Mouse (Mus musculus) hindbrain, embryonic 14.5 days (tissue): Measurements from ENCODE around the gene Npw. TPM values are rescaled to one million over a fixed set of nuclear protein-coding genes. Genes with fewer than 3 reads are reported as not detected.
A peak's percentile ranks its signal among the peaks of the same experiment; 100 is the strongest.

Source experiments
- ATAC-seq: fragments of 200-750 bp; cut with Nextera tagmentation; 2 replicates; pipeline ENCODE4 v1.8.0; 2017; ENCODE audit warnings: moderate number of reproducible peaks, mild to moderate bottlenecking, moderate TSS enrichment, moderate library complexity; ENCODE audit not compliant: low FRiP score
- DNase-seq: peaks from one replicate; pipeline ENCODE4 v3.0.0-alpha.2; 2015; ENCODE audit warnings: low spot score
- H3K27ac ChIP-seq: fragments of 300-500 bp; sonication (generic); 2 replicates; pipeline ENCODE4 v1.5.1; 2014; ENCODE audit warnings: mild to moderate bottlenecking, moderate library complexity
- H3K27me3 ChIP-seq: fragments of 300-500 bp; sonication (generic); 2 replicates; pipeline ENCODE4 v1.6.1; 2014; ENCODE audit warnings: mild to moderate bottlenecking, low read length, mixed read lengths; ENCODE audit not compliant: control insufficient read depth, insufficient read depth
- H3K36me3 ChIP-seq: fragments of 300-500 bp; sonication (generic); replicated peaks from 2 replicates; pipeline ENCODE4 v1.6.1; 2014; ENCODE audit not compliant: control insufficient read depth, insufficient read depth
- H3K4me1 ChIP-seq: fragments of 300-500 bp; sonication (generic); replicated peaks from 2 replicates; pipeline ENCODE4 v1.6.1; 2014; ENCODE audit warnings: antibody characterized with exemption, low read length, mixed read lengths; ENCODE audit not compliant: control insufficient read depth, insufficient read depth
- H3K4me2 ChIP-seq: fragments of 300-500 bp; sonication (generic); replicated peaks from 2 replicates; pipeline ENCODE4 v1.6.1; 2014; ENCODE audit warnings: mild to moderate bottlenecking, moderate library complexity
- H3K4me3 ChIP-seq: fragments of 300-500 bp; sonication (generic); replicated peaks from 2 replicates; pipeline ENCODE4 v1.5.1; 2014; ENCODE audit warnings: mild to moderate bottlenecking, low read length
- H3K9ac ChIP-seq: fragments of 300-500 bp; sonication (generic); 2 replicates; pipeline ENCODE4 v1.6.1; 2014
- H3K9me3 ChIP-seq: fragments of 300-500 bp; sonication (generic); 2 replicates; pipeline ENCODE4 v1.6.1; 2016; ENCODE audit warnings: low read length; ENCODE audit not compliant: control insufficient read depth
- WGBS: fragments of 180-500 bp; shearing (Covaris S2); extraction: QIAGEN DNeasy Blood & Tissue Kit; methylation state at CpG from one replicate; pipeline ENCODE4 v1.1.7; 2014; 5-methylcytosine and 5-hydroxymethylcytosine counted together
- polyA plus RNA-seq: library from polyadenylated mRNA; unstranded; fragments of >200 nt; fragmentation: Nextera tagmentation; extraction: Ambion mirVana; gene quantifications from 2 replicates; pipeline ENCODE4 v1.2.1, GENCODE M21; 2014

The Npw gene
- polyA plus RNA-seq, 1 experiment from 2014 or later: 0.83 TPM

DNA sequence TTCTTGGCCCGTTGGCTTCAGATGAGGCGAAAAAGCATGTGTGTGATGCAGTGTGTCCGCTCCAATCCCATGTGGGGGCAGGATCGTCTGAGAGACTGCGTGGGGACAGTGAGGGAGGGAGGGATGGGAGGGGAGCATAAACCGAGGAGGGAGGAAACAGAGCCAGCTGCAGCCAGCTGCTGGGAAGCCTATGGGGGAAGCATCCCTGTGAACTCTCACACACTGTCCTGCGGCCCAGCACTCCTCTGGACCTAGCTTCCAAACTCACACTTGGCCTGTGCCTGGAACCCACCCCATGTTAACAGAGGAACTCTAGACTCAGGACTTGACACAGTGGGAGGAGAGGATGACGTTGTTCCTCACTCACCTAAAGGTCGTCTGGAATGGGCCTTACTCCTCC, 19.4 kb downstream of the Npw start:
- no peaks in the 10 kb centered on the region for H3K9me3 ChIP-seq
- H3K9ac ChIP-seq: no peak overlapping the region
- H3K4me1 ChIP-seq: no peaks in the 10 kb centered on the region
- ATAC-seq (no peak), DNase-seq (no peak)
- no peaks in the 10 kb centered on the region for H3K27me3 ChIP-seq
- WGBS: 67% methylated on average over 9 of the region's 9 CpGs
- H3K4me3 ChIP-seq: no peak overlapping the region
- no peak overlapping the region for H3K4me2 ChIP-seq
- peak overlapping the region; percentile 26; the same call in 1 of the 2 replicates for H3K27ac ChIP-seq
- H3K36me3 ChIP-seq: peaks cover 13% of the 10 kb centered on the region

DNA sequence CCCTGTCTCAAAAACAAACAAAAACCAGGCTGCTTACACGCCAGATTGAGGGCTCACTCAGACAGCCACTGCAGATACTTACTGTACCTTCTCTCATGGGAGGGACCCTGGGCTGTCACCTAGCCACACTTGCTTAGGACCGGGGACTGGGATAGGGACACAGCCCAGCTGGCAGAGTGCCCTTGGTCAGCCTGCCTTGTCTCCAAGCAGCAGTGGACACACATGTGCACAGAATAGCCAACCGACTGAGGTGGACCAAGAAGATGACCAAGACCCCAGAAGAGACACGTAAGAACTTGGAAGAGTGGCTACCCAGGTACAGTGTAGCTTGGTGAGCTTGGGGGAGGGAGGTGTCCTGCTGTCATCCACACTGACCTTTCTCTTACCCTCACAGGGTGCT, 20.0 kb downstream of the Npw start:
- WGBS: 92% methylated on average over 4 of the region's 4 CpGs
- Histone ChIP-seq H3K4me1 (peaks cover 4% of the 10 kb centered on the region; the same call in 1 of the 2 replicates), H3K4me3 (no peak overlapping the region), H3K36me3 (peaks cover 13% of the 10 kb centered on the region), H3K4me2 (no peak overlapping the region), H3K27ac (no peak overlapping the region), H3K9me3 (no peaks in the 10 kb centered on the region), H3K27me3 (no peaks in the 10 kb centered on the region), H3K9ac (no peak overlapping the region)
- DNase-seq (no peak), ATAC-seq (no peak)

DNA sequence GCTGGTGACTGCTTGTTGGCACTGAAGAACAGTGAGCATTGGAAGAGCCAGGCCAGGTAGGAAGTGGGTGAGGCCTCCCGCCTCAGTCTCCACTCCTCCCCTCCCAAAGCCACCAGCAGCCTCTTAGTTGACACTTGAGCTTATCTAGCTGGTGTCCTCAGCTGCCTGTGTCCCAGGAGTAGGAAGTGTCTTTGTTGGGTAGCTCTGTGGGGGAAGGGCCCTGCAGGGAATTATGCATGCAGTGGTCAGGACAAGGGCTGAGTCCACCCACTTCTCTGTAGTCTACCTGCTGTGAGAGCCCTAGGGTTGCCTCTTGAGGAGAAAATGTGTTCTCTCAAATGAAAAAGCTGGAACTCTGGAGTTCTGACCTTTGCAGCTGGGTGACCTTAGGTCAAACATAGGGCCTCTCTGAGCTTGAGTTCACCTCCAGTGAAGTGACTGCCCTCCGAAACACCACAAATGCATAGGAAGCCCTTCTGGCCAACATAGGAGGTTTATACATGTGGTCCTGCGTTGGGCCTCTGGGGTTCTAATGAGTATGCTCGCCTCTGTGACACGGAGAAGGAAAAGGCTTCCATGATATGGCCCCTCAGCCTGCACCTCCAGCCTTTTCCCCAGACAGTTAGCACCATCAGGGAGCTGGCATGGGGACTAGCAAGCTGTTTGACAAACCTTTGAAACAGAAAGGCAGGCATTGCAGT, 21.3 kb downstream of the Npw start:
- Histone ChIP-seq H3K9ac (no peak overlapping the region), H3K9me3 (no peaks in the 10 kb centered on the region), H3K27me3 (no peaks in the 10 kb centered on the region), H3K27ac (no peak overlapping the region), H3K4me2 (no peak overlapping the region), H3K4me3 (no peak overlapping the region), H3K4me1 (peaks cover 11% of the 10 kb centered on the region), H3K36me3 (peaks cover 11% of the 10 kb centered on the region)
- DNase-seq: no peak
- 62% methylated on average over 5 of the region's 5 CpGs for WGBS
- no peak for ATAC-seq

DNA sequence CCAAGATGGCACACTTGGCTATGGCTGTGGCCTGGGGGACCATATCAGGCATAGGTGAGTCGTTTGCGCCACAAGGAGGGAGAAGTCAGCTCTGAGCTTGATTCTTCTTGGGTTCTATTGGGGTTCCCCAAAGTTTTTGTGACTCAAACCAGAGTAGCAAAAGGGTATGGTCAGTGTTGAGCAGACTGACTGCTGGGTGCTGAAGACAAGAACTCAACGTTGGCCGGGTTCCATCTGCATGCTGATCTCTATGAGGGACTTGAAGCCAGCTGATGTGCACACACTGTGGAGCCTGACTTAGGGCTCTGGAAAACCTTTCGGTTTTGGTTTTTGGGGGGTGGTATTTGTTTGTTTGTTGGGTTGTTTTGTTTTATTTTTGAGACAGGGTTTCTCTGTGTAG, 22.6 kb downstream of the Npw start:
- ATAC-seq: no peak
- no peak overlapping the region for H3K4me2 ChIP-seq
- 98% methylated on average over 5 of the region's 5 CpGs for WGBS

DNA sequence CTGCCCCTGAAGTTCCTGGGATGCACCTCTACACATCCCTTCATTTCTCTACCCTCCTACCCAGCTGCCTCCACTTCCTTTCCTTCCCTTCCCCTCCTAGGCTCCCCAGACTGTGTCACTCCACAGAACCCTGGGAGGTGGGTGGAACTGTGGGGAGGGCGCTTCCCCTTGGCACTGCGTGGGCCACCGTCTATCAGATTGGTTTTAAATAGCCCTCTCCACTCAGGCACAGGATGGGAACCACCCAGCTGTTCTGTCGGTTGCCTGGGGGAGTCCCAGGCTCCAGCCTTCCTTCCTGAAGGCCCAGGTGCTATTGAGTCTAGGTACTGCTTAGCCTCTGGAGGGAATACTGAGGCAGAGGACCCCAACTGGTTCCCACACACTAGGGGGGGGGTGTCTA, 23.2 kb downstream of the Npw start:
- 92% methylated on average over 4 of the region's 4 CpGs for WGBS

More for the DNA sequence above, 22.6 kb downstream of the Npw start:
- Histone ChIP-seq H3K9ac (no peak overlapping the region), H3K27me3 (no peaks in the 10 kb centered on the region), H3K4me1 (peaks cover 18% of the 10 kb centered on the region), H3K27ac (no peak overlapping the region), H3K9me3 (no peaks in the 10 kb centered on the region), H3K36me3 (peaks cover 7% of the 10 kb centered on the region), H3K4me3 (no peak overlapping the region)
- no peak for DNase-seq

DNA sequence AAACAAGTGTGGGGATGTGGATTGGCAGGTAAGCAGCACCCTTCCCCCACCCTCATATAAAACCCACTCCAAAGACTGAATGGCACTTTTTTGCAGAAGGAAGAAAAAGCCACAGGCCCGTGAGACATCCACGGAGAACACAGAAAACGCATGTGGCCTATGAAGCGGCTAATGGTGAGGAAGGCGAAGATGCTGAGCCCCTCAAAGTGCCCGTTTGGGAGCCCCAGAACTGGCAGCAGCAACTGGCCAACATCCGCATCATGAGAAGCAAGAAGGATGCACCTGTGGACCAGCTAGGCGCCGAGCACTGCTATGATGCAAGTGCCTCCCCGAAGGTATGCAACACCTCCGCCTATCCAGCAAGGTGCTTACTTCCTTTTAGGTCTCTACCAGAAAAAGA, 24.4 kb downstream of the Npw start:
- no peak overlapping the region for H3K4me3 ChIP-seq
- 96% methylated on average over 11 of the region's 11 CpGs for WGBS
- no peak overlapping the region for H3K27ac ChIP-seq
- H3K27me3 ChIP-seq: no peaks in the 10 kb centered on the region
- H3K9me3 ChIP-seq: no peaks in the 10 kb centered on the region
- H3K4me1 ChIP-seq: peaks cover 18% of the 10 kb centered on the region
- ATAC-seq: no peak
- H3K4me2 ChIP-seq: no peak overlapping the region
- no peak overlapping the region for H3K9ac ChIP-seq
- DNase-seq: no peak
- peaks cover 22% of the 10 kb centered on the region for H3K36me3 ChIP-seq

More for the DNA sequence above, 23.2 kb downstream of the Npw start:
- no peak overlapping the region for H3K4me2 ChIP-seq
- no peak overlapping the region for H3K27ac ChIP-seq
- DNase-seq (no peak), ATAC-seq (no peak)
- H3K36me3 ChIP-seq: peaks cover 10% of the 10 kb centered on the region
- H3K4me1 ChIP-seq: peaks cover 18% of the 10 kb centered on the region
- H3K9me3 ChIP-seq: no peaks in the 10 kb centered on the region
- H3K9ac ChIP-seq: no peak overlapping the region
- no peaks in the 10 kb centered on the region for H3K27me3 ChIP-seq
- H3K4me3 ChIP-seq: no peak overlapping the region

DNA sequence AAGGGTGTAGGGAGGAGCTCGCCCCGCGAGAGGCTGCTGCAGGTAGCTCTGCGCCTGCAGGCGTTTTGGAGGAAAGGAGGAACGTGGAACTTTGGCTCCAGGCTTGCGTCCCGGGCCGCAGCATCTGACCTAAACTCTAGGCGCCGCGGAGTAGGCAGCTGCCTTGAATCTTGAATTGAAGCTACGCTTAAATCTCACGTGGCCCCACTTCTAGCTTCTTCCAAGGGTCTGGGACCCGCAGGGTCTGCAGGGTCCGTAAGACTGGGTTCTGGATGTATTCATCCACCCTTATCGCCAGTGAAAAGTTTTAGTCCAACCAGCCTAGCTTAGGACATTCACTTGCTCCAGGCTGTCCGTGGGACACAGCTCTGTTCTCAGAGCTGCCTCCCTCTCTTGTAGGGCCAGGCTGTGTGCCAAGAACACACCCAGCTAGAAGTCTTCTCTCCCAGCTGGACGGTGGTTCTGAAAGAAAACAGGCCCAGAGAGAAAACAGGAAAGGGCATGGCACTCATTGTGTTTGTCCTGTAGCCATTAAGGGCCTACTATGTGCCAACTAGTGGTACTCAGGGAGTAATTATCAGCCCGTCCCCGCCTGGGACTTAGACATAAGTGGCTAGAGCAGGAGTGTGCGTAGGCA, 25.3 kb downstream of the Npw start:
- no peak for DNase-seq
- 11% methylated on average over 22 of the region's 22 CpGs for WGBS

DNA sequence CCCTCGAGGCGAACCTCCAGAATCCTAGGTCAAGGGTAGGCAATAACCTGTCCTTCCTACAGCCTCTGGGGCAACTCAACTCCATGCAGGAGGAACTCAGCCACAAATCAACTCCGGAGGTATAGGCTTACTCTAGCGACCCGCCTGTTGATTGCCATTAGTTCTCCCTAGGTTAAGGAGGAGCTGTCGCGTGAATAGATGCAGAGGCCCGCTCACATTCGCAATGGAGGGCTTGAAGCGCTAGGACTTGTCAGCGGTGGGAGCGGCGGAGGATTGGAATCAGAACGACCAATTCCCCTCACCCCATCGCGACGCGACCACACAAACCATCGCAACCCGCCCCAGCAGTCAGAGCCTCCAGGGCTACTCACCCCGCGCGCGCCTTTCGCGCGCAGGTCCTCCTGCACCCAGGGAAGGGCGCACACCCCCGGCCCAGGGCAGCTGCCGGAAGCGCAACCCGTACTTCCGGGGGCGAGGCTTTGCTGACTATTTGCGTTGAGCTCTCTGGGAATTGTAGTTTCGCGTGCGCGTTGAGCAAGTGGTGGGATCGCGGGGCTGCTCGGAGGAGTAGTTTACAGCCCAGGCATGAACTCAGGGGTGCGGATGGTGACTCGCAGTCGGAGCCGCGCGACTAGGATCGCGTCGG, 26.0 kb downstream of the Npw start, which contains the start of the genes Tsc2 and Nthl1:
Gene Tsc2 (minus strand): TSS at position 464 of the 646 bp plus-strand sequence.
Gene Nthl1 (plus strand): TSS at position 514 of the 646 bp plus-strand sequence.
- peak within 1 kb of the TSS; percentile 75 for H3K9ac ChIP-seq
- H3K4me3 ChIP-seq: peak within 1 kb of the TSS; percentile 63
- peaks cover 38% of the 10 kb centered on the region for H3K36me3 ChIP-seq
- ATAC-seq: peak; percentile 90
- no peaks in the 10 kb centered on the region for H3K27me3 ChIP-seq
- no peaks in the 10 kb centered on the region for H3K9me3 ChIP-seq
- peak within 1 kb of the TSS; percentile 78 for H3K27ac ChIP-seq
- H3K4me1 ChIP-seq: peaks cover 18% of the 10 kb centered on the region
- 1% methylated on average over 51 of the region's 51 CpGs for WGBS
- peak; percentile 89 for DNase-seq
- peak within 1 kb of the TSS; percentile 91 for H3K4me2 ChIP-seq

More for the DNA sequence above, 25.3 kb downstream of the Npw start:
- H3K9me3 ChIP-seq: no peaks in the 10 kb centered on the region
- H3K27me3 ChIP-seq: no peaks in the 10 kb centered on the region
- H3K27ac ChIP-seq: peak overlapping the region; percentile 78
- peaks cover 18% of the 10 kb centered on the region for H3K4me1 ChIP-seq
- peak overlapping the region; percentile 91 for H3K4me2 ChIP-seq
- H3K4me3 ChIP-seq: peak overlapping the region; percentile 63
- H3K9ac ChIP-seq: peak overlapping the region; percentile 75
- ATAC-seq: peak; percentile 19
- H3K36me3 ChIP-seq: peaks cover 31% of the 10 kb centered on the region

DNA sequence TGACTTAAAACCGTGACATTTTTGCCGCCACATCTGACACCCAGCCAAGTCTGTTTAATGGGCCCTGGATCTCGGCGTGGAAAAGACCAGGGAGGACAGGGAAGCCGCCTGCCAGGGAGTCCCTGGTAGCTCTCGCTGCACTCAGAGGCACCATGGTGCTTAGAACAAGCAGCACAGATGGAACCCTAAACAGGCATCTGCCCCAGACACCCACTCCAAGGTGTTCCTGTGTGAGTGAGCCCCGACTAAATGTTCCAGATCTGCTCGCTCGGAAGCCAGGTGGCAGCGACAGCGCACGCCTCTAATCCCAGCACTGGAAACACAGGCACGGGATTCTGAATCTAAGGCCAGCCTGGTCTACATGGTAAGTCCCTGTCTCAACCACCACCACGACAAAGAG, 28.2 kb downstream of the Npw start:
- H3K4me2 ChIP-seq: no peak overlapping the region
- ATAC-seq: no peak
- H3K27ac ChIP-seq: no peak overlapping the region
- H3K4me1 ChIP-seq: peaks cover 18% of the 10 kb centered on the region
- H3K9ac ChIP-seq: no peak overlapping the region
- no peak for DNase-seq
- peaks cover 60% of the 10 kb centered on the region for H3K36me3 ChIP-seq
- no peaks in the 10 kb centered on the region for H3K27me3 ChIP-seq
- H3K4me3 ChIP-seq: no peak overlapping the region
- H3K9me3 ChIP-seq: no peaks in the 10 kb centered on the region
- WGBS: 91% methylated on average over 14 of the region's 14 CpGs
